Mouse (Mus musculus): ENCODE measurements around the gene Nprl3. TPM values are rescaled to one million over a fixed set of nuclear protein-coding genes. Genes with fewer than 3 reads are reported as not detected.

Nprl3 gene
- 10 to 100 TPM; 15.6 to 35.0 TPM for polyA plus RNA-seq (2012; fragmentation: generic; extraction: Trizol)

DNA sequence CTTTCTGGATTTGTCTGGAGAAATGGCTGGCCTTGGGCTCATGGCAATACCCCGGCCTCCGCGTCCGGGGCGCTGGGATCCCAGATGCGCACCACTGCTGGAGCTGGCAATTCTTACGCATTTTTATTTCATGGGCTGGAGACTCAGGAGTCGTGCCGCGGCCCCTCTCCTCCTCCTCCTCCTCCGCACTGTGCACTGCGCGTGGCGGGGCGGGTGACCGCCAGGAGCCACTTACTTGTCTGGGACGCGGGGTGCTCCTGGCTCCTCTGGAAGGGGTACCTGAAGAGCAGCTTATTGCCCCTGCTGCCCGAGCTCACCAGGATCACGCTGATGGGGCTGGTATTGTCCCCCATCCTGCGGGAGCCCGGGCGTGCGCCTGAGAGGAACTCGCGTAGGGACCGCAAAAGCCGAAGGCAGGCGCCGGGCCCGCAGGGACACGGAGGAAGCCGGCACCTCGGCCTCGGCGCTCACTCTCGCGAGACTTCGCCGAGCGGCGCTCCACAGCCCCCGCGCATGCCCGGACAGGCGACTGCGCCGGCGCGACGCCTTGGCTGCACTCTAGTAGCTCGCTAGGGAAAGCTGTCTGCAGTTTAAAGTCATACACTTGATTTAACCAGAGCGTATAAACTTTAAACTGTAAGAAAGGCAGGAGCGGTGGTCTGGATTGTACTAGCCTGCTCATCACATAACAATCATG lies at the start of gene Nprl3:
TSS of gene Nprl3 (minus strand) at position 520 of the 697 bp plus-strand sequence.

DNA sequence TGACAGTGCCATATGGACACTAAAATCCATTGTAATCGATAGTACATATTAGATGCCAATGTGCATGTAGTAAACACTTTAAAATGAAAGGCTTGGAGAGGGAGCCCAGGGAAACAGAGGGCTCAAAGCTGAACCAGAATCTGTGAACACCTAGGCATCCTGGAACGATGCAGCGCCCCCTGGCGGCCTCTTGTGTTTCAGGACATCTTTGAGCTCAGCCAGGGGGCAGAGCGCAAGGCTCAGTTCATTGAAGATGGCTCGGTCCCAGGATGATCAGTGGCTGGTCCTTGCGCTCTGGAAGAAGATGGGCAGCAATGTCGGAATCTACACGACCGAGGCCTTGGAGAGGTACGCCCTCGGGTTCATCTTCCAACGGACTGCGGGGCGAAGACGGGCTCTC lies 32.4 kb upstream of the Nprl3 start, which contains the start of gene Hbq1a:
TSS of gene Hbq1a (plus strand) at position 205 of the 400 bp plus-strand sequence.

DNA sequence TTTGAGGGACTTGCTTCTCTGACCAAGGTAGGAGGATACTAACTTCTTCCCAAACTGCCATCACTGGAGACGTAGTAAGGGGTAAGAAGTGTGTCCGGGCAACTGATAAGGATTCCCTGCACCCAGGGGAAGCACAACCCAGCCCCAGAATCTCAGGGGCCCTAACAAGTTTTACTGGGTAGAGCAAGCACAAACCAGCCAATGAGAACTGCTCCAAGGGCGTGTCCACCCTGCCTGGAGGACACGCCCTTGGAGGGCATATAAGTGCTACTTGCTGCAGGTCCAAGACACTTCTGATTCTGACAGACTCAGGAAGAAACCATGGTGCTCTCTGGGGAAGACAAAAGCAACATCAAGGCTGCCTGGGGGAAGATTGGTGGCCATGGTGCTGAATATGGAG lies 28.7 kb upstream of the Nprl3 start, which contains the start of gene Hba-a2:
TSS of gene Hba-a2 (plus strand) at position 287 of the 400 bp plus-strand sequence.

DNA sequence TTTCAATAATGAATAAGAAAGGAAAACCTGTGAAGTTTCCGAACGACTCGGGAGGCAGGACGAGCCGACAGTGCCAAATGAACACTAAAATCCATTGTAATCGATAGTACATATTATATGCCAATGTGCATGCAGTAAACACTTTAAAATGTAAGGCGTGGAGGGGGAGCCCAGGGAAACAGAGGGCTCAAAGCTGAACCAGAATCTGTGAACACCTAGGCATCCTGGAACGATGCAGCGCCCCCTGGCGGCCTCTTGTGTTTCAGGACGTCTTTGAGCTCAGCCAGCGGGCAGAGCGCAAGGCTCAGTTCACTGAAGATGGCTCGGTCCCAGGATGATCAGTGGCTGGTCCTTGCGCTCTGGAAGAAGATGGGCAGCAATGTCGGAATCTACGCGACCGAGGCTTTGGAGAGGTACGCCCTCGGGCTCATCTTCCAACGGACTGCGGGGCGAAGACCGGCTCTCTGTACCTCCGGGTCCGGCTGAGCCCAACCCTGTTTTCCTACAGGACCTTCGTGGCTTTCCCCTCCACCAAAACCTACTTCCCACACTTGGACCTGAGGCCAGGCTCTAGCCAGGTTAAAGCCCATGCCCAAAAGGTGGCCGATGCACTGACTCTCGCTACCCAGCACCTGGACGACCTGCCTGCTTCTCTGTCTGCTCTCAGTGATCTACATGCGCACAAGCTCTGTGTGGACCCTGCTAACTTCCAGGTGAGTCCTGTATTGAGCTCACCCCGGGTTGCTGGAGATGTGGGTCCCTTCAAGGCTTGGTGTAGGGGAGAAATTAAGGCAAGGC lies 19.4 kb upstream of the Nprl3 start, which contains the start of gene Hbq1b:
TSS of gene Hbq1b (plus strand) at position 271 of the 798 bp plus-strand sequence.

DNA sequence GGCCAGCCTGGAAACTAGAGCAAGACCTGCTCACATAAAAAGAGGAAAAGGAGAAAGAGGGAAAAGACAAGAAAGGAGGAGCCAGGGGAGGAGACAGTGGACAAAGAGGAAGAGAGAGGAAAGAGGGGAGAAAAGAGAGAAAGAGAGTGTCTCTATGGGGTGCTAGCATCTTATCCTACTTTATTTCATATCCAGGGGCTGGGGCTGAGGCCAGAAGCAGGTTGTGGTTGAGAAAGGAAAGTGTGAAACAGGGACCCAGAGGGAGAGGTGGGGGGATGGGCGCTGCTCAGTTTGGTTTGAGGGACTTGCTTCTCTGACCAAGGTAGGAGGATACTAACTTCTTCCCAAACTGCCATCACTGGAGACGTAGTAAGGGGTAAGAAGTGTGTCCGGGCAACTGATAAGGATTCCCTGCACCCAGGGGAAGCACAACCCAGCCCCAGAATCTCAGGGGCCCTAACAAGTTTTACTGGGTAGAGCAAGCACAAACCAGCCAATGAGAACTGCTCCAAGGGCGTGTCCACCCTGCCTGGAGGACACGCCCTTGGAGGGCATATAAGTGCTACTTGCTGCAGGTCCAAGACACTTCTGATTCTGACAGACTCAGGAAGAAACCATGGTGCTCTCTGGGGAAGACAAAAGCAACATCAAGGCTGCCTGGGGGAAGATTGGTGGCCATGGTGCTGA lies 15.7 kb upstream of the Nprl3 start, which contains the start of gene Hba-a1:
TSS of gene Hba-a1 (plus strand) at position 421 of the 687 bp plus-strand sequence.

DNA sequence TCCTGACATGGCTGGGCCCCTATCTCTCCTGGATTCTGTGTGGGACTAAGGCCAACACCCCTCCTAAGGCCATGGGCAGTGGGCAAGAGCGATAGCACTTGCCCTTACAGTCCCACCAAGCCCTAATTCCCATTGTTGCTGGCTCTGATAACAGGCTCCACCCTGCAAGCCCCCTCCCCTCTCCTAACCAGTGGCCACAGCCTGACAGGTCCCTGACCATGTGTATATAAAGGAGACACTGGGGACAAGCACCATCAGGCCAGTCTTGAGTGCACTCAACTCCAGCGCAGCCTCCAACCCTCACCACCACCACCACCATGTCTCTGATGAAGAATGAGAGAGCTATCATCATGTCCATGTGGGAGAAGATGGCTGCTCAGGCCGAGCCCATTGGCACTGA lies 8.8 kb upstream of the Nprl3 start, which contains the start of gene Hba-x:
TSS of gene Hba-x (plus strand) at position 54 of the 400 bp plus-strand sequence.

DNA sequence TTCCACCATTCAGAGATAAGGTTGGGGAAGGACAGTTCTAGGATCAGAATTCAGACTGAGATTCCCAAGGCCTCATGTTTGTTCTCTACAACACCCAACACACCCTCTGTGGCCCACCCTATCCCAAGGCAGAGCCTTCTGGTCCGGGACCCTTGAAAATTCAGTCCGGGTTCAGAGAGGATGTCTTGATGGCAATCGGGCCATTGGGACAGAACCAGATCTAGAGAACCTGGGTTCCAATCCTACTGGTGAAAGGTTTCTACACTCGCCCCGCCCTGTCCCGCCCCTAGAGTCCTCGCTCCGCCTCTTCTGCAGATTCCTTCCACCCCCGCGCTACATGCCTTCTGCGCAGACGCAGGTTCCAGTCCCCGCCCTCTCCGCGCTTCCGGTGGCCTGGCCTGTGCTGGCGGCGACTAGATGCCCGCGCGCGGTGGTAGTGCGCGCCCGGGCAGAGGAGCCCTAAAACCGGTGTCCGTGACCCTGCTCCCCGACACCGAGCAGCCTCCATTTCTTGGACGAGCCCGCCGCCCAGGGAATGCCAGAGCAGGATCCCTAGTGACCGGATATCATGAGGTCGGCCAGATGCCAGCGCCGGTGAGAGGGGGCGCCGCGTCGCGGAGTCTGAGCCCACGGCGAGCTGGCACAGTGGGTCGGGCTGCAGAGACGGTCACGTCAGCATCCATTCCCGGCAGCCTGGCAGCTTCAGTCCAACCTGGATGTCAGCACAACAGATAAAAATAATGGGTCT lies 41.2 kb downstream of the Nprl3 start, which contains the start of gene Mpg:
TSS of gene Mpg (plus strand) at position 382 of the 748 bp plus-strand sequence.

DNA sequence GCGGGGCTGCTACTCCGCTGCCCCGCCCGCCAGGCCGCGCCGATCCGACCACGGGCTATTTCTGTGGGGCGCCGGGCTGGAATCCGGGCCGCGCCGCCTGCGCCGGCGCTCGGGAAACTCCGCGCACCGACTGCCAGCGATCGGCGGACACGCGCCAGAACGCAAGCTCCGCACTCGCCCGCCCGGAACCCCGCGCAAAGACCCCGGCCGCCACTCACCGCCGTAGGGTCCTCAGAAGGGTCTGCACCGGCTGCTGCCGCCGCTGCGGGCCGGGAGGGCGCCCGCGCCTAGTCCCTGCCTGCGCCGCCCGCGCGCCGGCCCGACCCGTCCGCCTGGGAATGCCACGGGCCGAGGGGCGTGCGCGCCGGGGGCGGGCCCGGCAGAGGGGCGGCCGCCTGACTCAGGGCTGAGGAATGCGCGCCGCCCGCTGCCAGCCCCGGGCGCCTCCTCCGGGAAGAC lies 45.5 kb downstream of the Nprl3 start, which contains the start of gene Rhbdf1:
TSS of gene Rhbdf1 (minus strand) at position 350 of the 459 bp plus-strand sequence.

DNA sequence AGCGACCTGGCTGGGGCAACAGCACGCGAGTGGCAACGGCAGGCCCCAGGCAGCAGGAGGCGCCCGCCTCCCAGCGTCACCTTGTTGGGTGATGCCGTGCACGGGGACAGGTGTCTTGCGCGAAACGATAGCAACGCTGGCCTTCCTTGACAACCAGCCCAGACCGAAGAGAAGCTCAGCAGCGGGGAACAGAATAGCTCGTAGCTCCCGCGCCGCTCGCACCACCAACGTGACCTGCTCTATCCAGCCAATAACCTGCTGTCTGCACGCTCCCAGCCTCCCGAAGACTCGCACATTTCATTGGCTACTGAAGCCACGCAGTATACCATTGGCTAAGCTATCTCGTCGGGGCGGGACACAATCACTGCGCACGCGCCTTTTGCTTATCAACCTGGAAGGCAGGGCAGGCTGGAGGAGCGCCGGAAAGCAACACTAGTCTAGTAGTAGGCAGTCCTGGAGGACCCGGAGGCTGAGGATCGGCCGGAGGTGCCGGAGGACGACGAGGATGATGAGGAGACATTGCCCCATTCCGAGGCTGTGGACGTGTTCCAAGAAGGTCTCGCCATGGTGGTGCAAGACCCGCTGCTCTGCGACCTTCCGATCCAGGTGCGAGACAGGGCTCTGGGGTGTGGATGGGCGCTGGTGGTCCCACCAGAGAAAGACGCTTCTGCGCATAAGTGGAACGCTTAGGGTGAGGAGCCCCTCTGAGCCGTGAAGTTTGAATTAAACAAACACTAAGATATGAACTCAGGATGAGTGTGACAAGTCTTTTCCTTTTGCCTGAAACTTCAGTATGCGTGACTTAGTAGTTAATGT lies 62.2 kb downstream of the Nprl3 start, which contains the start of gene Snrnp25:
TSS of gene Snrnp25 (plus strand) at position 358 of the 816 bp plus-strand sequence.

DNA sequence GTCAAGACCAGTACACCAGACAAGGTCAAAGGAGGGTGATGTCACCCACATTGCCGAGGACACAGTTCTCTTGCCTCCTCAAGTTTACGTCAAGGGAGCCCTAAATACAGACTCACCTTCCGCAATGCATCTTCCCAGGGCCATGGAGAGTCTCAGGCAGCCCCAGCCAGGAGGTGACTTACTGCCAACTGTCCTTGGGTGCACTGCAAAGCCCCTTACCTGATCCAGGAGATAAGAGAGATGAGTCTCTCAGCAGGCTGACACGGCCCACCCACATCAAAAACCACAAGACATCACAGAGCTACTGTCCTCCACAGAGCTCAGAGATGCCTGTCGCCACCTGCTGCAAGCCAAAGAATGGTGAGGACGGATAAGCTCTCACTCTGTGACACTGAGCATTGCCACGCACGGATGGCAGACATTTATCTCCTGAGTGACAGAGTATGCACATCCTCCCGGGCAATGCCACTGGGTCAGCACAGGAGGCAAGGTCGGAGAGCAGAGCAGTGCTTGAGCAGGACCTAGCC lies 67.4 kb downstream of the Nprl3 start, which contains the start of gene Il9r:
TSS of gene Il9r (minus strand) at position 205 of the 527 bp plus-strand sequence.

Other genes starting within 250 kb of the Nprl3 start
- gene Il9r, start 67.4 kb downstream of the Nprl3 start, polyA plus RNA-seq (2012; fragmentation: generic; extraction: Trizol), result under 1 TPM; 0.02 to 0.06 TPM
- 100 to 1,000 TPM in 1 of 2 experiments, 10 to 100 TPM in 1; 76.3 to 132 TPM for gene Snrnp25, start 62.3 kb downstream of the Nprl3 start, polyA plus RNA-seq (2012; fragmentation: generic; extraction: Trizol)
- gene Rhbdf1, start 45.4 kb downstream of the Nprl3 start, polyA plus RNA-seq (2012; fragmentation: generic; extraction: Trizol), result 10 to 100 TPM; 30.1 to 67.3 TPM
- 10 to 100 TPM; 17.6 to 32.0 TPM for gene Mpg, start 41.2 kb downstream of the Nprl3 start, polyA plus RNA-seq (2012; fragmentation: generic; extraction: Trizol)
- gene Hba-x, start 8.7 kb upstream of the Nprl3 start, polyA plus RNA-seq (2012; fragmentation: generic; extraction: Trizol), result not detected
- gene Hba-a1, start 15.8 kb upstream of the Nprl3 start, polyA plus RNA-seq (2012; fragmentation: generic; extraction: Trizol), result 1 to 10 TPM in 1 of 2 experiments, under 1 TPM in 1; 0.85 to 5.6 TPM
- not detected for gene Hbq1b, start 19.3 kb upstream of the Nprl3 start, polyA plus RNA-seq (2012; fragmentation: generic; extraction: Trizol)
- under 1 TPM in 1 of 2 experiments, not detected in 1; 0.39 TPM for gene Hba-a2, start 28.8 kb upstream of the Nprl3 start, polyA plus RNA-seq (2012; fragmentation: generic; extraction: Trizol)
- not detected for gene Hbq1a, start 32.4 kb upstream of the Nprl3 start, polyA plus RNA-seq (2012; fragmentation: generic; extraction: Trizol)
- gene Sh3pxd2b, start 80.1 kb upstream of the Nprl3 start, polyA plus RNA-seq (2012; fragmentation: generic; extraction: Trizol), result 10 to 100 TPM in 1 of 2 experiments, 1 to 10 TPM in 1; 9.7 to 47.5 TPM
- gene Ubtd2, start 187.7 kb upstream of the Nprl3 start, polyA plus RNA-seq (2012; fragmentation: generic; extraction: Trizol), result 10 to 100 TPM in 1 of 2 experiments, 1 to 10 TPM in 1; 2.9 to 26.7 TPM

Data from C3H10T1/2 (cell line).